8 mouse cellular contexts compared by ENCODE assay signal in genomic region chr9:21593122-21593721, GRCm38 (mm10). TPM values are rescaled to one million over a fixed set of nuclear protein-coding genes. Genes with fewer than 3 reads are reported as not detected.
DNase-seq lines count a peak whose midpoint lies in the region; ATAC-seq and TF ChIP-seq lines count a peak whose summit lies in the region.

No protein-coding gene starts in this region.

- peak; percentile 28 for ATAC-seq in erythroblast, adult 5-6 weeks (replicated peaks; ENCODE audit: low FRiP score, poor library complexity, severe bottlenecking)

- H3K79me3 ChIP-seq in C2C12 (ENCODE audit: low read depth): peaks cover 15% of the 10 kb centered on the region

- peak; percentile 26 for DNase-seq in T-cell, adult 2 months (ENCODE audit: low spot score)
- peak; percentile 63 for DNase-seq in heart, postnatal 4 days
- peak; percentile 49 to 56 for DNase-seq in layer of hippocampus, postnatal 25 days (ENCODE audit: extremely low spot score in 1 of 2, low spot score in 1 of 2)
- DNase-seq in lung, postnatal 25 days (ENCODE audit: low spot score): peak; percentile 20
- peak; percentile 70 for DNase-seq in right cerebral cortex, postnatal 25 days
- no peak for DNase-seq in embryo, embryonic 10.5 days (ENCODE audit: low spot score)

- H3K27me3 ChIP-seq in C2C12 (ENCODE audit: control insufficient read depth, insufficient read depth, insufficient read length): no peaks in the 10 kb centered on the region

- H3K36me3 ChIP-seq in C2C12 (ENCODE audit: control insufficient read depth, insufficient read depth): peaks cover 23% of the 10 kb centered on the region

- TF ChIP-seq CTCF in C2C12 (IDR thresholded peaks at IDR 0.05; ENCODE audit: control insufficient read depth, insufficient read depth, insufficient read length): no peak

- peaks cover 28% of the 10 kb centered on the region for H3K79me2 ChIP-seq in C2C12 (ENCODE audit: control insufficient read depth, insufficient read depth)

- peak overlapping the region; percentile 82 for H3K4me3 ChIP-seq in C2C12 (ENCODE audit: insufficient read depth, poor library complexity, severe bottlenecking)

- H3ac ChIP-seq in C2C12 (ENCODE audit: control insufficient read depth, insufficient read length, low read depth): peak overlapping the region; percentile 77

TF ChIP-seq in C2C12, 6 proteins besides CTCF, POLR2A, EP300 and RAD21:
- peak; percentile 63 for TF ChIP-seq CEBPB (IDR thresholded peaks at IDR 0.05; ENCODE audit: low read depth)
- no peak for TF ChIP-seq MYOG (IDR thresholded peaks at IDR 0.05; ENCODE audit: control insufficient read depth, extremely low read depth, insufficient read length)
- no peak for TF ChIP-seq MYOD1 (IDR thresholded peaks at IDR 0.05; ENCODE audit: control insufficient read depth, insufficient read length, low read depth)
- TF ChIP-seq USF1 (IDR thresholded peaks at IDR 0.05; ENCODE audit: low read depth): peak; percentile 43
- TF ChIP-seq MAX (IDR thresholded peaks at IDR 0.05): no peak

RNA-seq across cellular contexts. Expression of gene Yipf2, which starts 0.6 kb away (rescaled TPM):
- 12.5 TPM for polyA plus RNA-seq in C2C12 (2012; fragmentation: generic; extraction: Trizol)
- 1.3 and 2.3 TPM in 2 replicates for total RNA-seq in erythroblast, adult 5-6 weeks (2015; ENCODE audit: low replicate concordance)
- 2.6 and 5.7 TPM in 2 replicates for total RNA-seq in erythroblast, adult 5-6 weeks (2017; ENCODE audit: low replicate concordance)
- total RNA-seq in heart, postnatal 4 days (2021): 1 to 10 TPM; 6.6 to 7.7 TPM
- 10 to 100 TPM; 17.5 to 18.3 TPM for total RNA-seq in layer of hippocampus, postnatal 25 days (2021)

RNA-seq across cellular contexts. Expression of gene Timm29, which starts 0.7 kb away (rescaled TPM):
- polyA plus RNA-seq in C2C12 (2012; fragmentation: generic; extraction: Trizol): 20.8 TPM
- total RNA-seq in erythroblast, adult 5-6 weeks (2015; ENCODE audit: low replicate concordance): 11.1 and 16.7 TPM in 2 replicates
- total RNA-seq in erythroblast, adult 5-6 weeks (2017; ENCODE audit: low replicate concordance): 16.2 and 17.0 TPM in 2 replicates
- total RNA-seq in heart, postnatal 4 days (2021): 10 to 100 TPM; 32.3 to 36.4 TPM
- 10 to 100 TPM; 50.3 to 57.5 TPM for total RNA-seq in layer of hippocampus, postnatal 25 days (2021)

RNA-seq across cellular contexts. Expression of gene Smarca4, which starts 22.7 kb away (rescaled TPM):
- polyA plus RNA-seq in C2C12 (2012; fragmentation: generic; extraction: Trizol): 72.2 TPM
- total RNA-seq in erythroblast, adult 5-6 weeks (2015; ENCODE audit: low replicate concordance): 18.4 and 19.6 TPM in 2 replicates
- total RNA-seq in erythroblast, adult 5-6 weeks (2017; ENCODE audit: low replicate concordance): 25.8 and 33.6 TPM in 2 replicates
- total RNA-seq in heart, postnatal 4 days (2021): 10 to 100 TPM; 74.5 to 80.1 TPM
- total RNA-seq in layer of hippocampus, postnatal 25 days (2021): 100 to 1,000 TPM; 115 to 122 TPM

RNA-seq across cellular contexts. Expression of gene Carm1, which starts 46.5 kb away (rescaled TPM):
- polyA plus RNA-seq in C2C12 (2012; fragmentation: generic; extraction: Trizol): 69.9 TPM
- total RNA-seq in erythroblast, adult 5-6 weeks (2015; ENCODE audit: low replicate concordance): 35.7 and 90.5 TPM in 2 replicates
- 51.5 and 54.9 TPM in 2 replicates for total RNA-seq in erythroblast, adult 5-6 weeks (2017; ENCODE audit: low replicate concordance)
- 10 to 100 TPM; 70.5 to 79.0 TPM for total RNA-seq in heart, postnatal 4 days (2021)
- 10 to 100 TPM; 70.0 to 78.1 TPM for total RNA-seq in layer of hippocampus, postnatal 25 days (2021)
